Mouse (Mus musculus) forebrain, embryonic 11.5 days (tissue): ENCODE measurements around the gene Hist1h3i. TPM values are rescaled to one million over a fixed set of nuclear protein-coding genes. Genes with fewer than 3 reads are reported as not detected.
"Not testable (repeated sequence)": the region's sequence is repeated elsewhere in the genome, so short reads cannot be mapped to it uniquely, and the experiment has no call there.

Source experiments
- ATAC-seq: fragments of 200-750 bp; cut with Nextera tagmentation; replicated peaks from 2 replicates; pipeline ENCODE4 v1.8.0; 2017; ENCODE audit warnings: moderate TSS enrichment; ENCODE audit not compliant: low FRiP score
- DNase-seq: peaks from one replicate; pipeline ENCODE4 v3.0.0-alpha.2; 2017; ENCODE audit warnings: low spot score
- H3K27ac ChIP-seq: fragments of 300-500 bp; sonication (generic); 2 replicates; pipeline ENCODE4 v1.5.1; 2014; ENCODE audit warnings: low read depth, low read length
- H3K27me3 ChIP-seq: fragments of 300-500 bp; sonication (generic); 2 replicates; pipeline ENCODE4 v1.6.1; 2014; ENCODE audit warnings: mild to moderate bottlenecking, low read length, mixed read lengths; ENCODE audit not compliant: control insufficient read depth, insufficient read depth
- H3K36me3 ChIP-seq: fragments of 300-500 bp; sonication (generic); 2 replicates; pipeline ENCODE4 v1.6.1; 2014; ENCODE audit warnings: mild to moderate bottlenecking, low read length, moderate library complexity, mixed read lengths; ENCODE audit not compliant: control insufficient read depth, insufficient read depth
- H3K4me1 ChIP-seq: fragments of 300-500 bp; sonication (generic); replicated peaks from 2 replicates; pipeline ENCODE4 v1.6.1; 2014; ENCODE audit warnings: low read length, mixed read lengths; ENCODE audit not compliant: control insufficient read depth, insufficient read depth
- H3K4me2 ChIP-seq: fragments of 300-500 bp; sonication (generic); 2 replicates; pipeline ENCODE4 v1.6.1; 2014; ENCODE audit warnings: low read depth, mild to moderate bottlenecking, low read length, moderate library complexity, mixed read lengths; ENCODE audit not compliant: severe bottlenecking
- H3K4me3 ChIP-seq: fragments of 300-500 bp; sonication (generic); 2 replicates; pipeline ENCODE4 v1.5.1; 2014; ENCODE audit warnings: low read depth, low read length
- H3K9ac ChIP-seq: fragments of 300-500 bp; sonication (generic); 2 replicates; pipeline ENCODE4 v1.6.1; 2014; ENCODE audit warnings: low read length
- H3K9me3 ChIP-seq: fragments of 300-500 bp; sonication (generic); 2 replicates; pipeline ENCODE4 v1.6.1; 2016; ENCODE audit warnings: low read length, mixed read lengths; ENCODE audit not compliant: control insufficient read depth
- WGBS: fragments of 180-500 bp; shearing (Covaris S2); extraction: QIAGEN DNeasy Blood & Tissue Kit; methylation state at CpG from one replicate; pipeline ENCODE4 v1.1.7; 2014; 5-methylcytosine and 5-hydroxymethylcytosine counted together
- polyA plus RNA-seq: library from polyadenylated mRNA; unstranded; fragments of >200 nt; fragmentation: Nextera tagmentation; extraction: Ambion mirVana; gene quantifications from 2 replicates; pipeline ENCODE4 v1.2.1, GENCODE M21; 2014

Hist1h3i gene
- polyA plus RNA-seq, 1 experiment from 2014 or later, result 312 TPM

GRCm38 (mm10) chr13:21786189-21786898 lies 3.2 kb upstream of the Hist1h3i start:
- ATAC-seq (no peak), DNase-seq (peak; percentile 59)
- Histone ChIP-seq H3K9me3 (no peaks in the 10 kb centered on the region), H3K27me3 (no peaks in the 10 kb centered on the region), H3K36me3 (no peaks in the 10 kb centered on the region), H3K9ac (peak overlapping the region; percentile 56), H3K27ac (peak overlapping the region; percentile 90), H3K4me1 (peaks cover 13% of the 10 kb centered on the region; the same call in 1 of the 2 replicates), H3K4me3 (peak overlapping the region; percentile 31), H3K4me2 (peak overlapping the region; percentile 46)
- 3% methylated on average over 8 of the region's 8 CpGs for WGBS

- peak overlapping the region; percentile 92 for H3K27ac ChIP-seq
- ATAC-seq, result no peak
- H3K4me1 ChIP-seq, result peaks cover 11% of the 10 kb centered on the region; the same call in 1 of the 2 replicates
- H3K9me3 ChIP-seq, result no peaks in the 10 kb centered on the region
- 25% methylated on average over 6 of the region's 6 CpGs for WGBS
- no peaks in the 10 kb centered on the region for H3K36me3 ChIP-seq
- H3K4me3 ChIP-seq, result no peak overlapping the region
- DNase-seq, result peak; percentile 45
- peak overlapping the region; percentile 64 for H3K9ac ChIP-seq
- no peaks in the 10 kb centered on the region for H3K27me3 ChIP-seq
- peak overlapping the region; percentile 51; the same call in 1 of the 2 replicates for H3K4me2 ChIP-seq
These were observed 1.1 kb upstream of the Hist1h3i start for GRCm38 (mm10) chr13:21784311-21784710.

DNA sequence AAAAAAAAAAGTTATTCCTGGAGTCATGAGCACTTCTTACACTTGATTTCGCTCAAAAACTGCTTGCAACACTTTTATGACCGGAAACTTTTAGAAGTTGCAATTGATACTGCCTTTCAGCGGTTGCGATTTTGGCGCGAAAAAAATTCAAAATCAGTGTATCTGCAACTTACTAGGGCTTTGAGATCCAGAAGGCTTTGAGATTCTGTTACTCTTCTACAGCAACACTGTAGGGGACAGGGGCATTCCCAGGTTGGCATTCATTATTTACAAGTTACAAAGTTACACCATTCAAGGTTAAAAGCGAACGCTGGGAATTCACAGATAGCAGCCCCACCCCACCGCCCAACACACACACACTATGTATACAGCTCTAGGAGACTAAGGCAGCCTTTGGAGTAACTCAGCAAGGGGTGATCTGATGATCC lies 578 bp upstream of the Hist1h3i start:
- no peak for ATAC-seq
- H3K4me2 ChIP-seq, result peak overlapping the region; percentile 51
- no peaks in the 10 kb centered on the region for H3K9me3 ChIP-seq
- H3K36me3 ChIP-seq, result no peaks in the 10 kb centered on the region
- H3K4me1 ChIP-seq, result peaks cover 9% of the 10 kb centered on the region; the same call in 1 of the 2 replicates
- H3K27ac ChIP-seq, result peak overlapping the region; percentile 92
- no peaks in the 10 kb centered on the region for H3K27me3 ChIP-seq
- peak overlapping the region; percentile 64 for H3K9ac ChIP-seq
- peak overlapping the region; percentile 40 for H3K4me3 ChIP-seq
- WGBS, result 1% methylated on average over 9 of the region's 9 CpGs
- peak; percentile 73 for DNase-seq

DNA sequence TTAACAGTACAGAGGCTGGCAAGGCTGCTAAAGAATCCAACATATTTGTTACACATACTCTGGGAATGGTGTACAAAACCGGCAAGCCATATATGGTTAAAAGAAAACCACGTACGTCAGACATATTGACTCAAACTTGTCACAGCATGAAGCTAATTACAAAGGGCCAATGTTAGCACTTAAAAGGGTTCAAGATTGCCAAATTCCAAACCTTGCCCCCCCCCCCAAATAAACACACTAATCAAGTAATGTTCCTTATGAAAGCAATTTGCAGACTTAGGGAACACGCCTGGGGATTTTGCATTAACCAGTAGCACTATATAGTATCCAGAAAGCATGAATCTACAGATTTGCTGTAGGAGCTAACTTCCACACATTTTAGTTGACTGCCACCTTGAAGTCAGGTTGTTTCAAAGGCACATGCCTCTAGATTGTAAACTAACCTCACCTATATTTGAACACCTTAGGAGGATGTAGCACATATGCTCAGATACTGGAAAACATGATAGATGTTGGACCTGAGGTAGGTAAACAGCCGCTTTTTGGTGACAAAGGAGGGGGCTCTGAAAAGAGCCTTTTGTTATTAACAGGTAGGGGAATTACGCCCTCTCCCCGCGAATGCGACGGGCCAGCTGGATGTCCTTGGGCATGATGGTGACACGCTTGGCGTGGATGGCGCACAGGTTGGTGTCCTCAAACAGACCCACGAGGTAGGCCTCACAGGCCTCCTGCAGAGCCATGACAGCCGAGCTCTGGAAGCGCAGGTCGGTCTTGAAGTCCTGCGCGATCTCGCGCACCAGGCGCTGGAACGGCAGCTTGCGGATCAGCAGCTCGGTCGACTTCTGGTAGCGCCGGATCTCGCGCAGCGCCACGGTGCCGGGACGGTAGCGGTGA lies 562 bp downstream of the Hist1h3i start:
- DNase-seq (peak; percentile 71), ATAC-seq (peak; percentile 5; the same call in 1 of the 2 replicates)
- not testable (repeated sequence) for H3K27me3 ChIP-seq, H3K4me1 ChIP-seq, H3K9me3 ChIP-seq, H3K36me3 ChIP-seq
- Histone ChIP-seq H3K4me3 (peak overlapping the region; percentile 40), H3K4me2 (peak overlapping the region; percentile 67), H3K27ac (peak overlapping the region; percentile 96), H3K9ac (peak overlapping the region; percentile 79)
- WGBS, result under 1% methylated on average over 13 of the region's 35 CpGs

GRCm38 (mm10) chr13:21781639-21782038 lies 1.5 kb downstream of the Hist1h3i start:
- H3K4me2 ChIP-seq, result no peak overlapping the region
- H3K4me3 ChIP-seq, result no peak overlapping the region
- WGBS, result 91% methylated on average over 1 of the region's 1 CpGs
- no peak overlapping the region for H3K9ac ChIP-seq
- no peak for ATAC-seq
- peaks cover 5% of the 10 kb centered on the region; the same call in 1 of the 2 replicates for H3K4me1 ChIP-seq
- no peaks in the 10 kb centered on the region for H3K36me3 ChIP-seq
- DNase-seq, result no peak
- peak overlapping the region; percentile 68 for H3K27ac ChIP-seq
- no peaks in the 10 kb centered on the region for H3K9me3 ChIP-seq
- no peaks in the 10 kb centered on the region for H3K27me3 ChIP-seq

- WGBS, result 43% methylated on average over 6 of the region's 6 CpGs
- Histone ChIP-seq H3K9me3 (no peaks in the 10 kb centered on the region), H3K27ac (peak overlapping the region; percentile 99), H3K36me3 (no peaks in the 10 kb centered on the region), H3K4me1 (peaks cover 5% of the 10 kb centered on the region; the same call in 1 of the 2 replicates), H3K27me3 (no peaks in the 10 kb centered on the region), H3K9ac (no peak overlapping the region), H3K4me3 (no peak overlapping the region), H3K4me2 (peak overlapping the region; percentile 76)
- ATAC-seq (no peak), DNase-seq (no peak)
These were observed 2.1 kb downstream of the Hist1h3i start for GRCm38 (mm10) chr13:21781021-21781555.

DNA sequence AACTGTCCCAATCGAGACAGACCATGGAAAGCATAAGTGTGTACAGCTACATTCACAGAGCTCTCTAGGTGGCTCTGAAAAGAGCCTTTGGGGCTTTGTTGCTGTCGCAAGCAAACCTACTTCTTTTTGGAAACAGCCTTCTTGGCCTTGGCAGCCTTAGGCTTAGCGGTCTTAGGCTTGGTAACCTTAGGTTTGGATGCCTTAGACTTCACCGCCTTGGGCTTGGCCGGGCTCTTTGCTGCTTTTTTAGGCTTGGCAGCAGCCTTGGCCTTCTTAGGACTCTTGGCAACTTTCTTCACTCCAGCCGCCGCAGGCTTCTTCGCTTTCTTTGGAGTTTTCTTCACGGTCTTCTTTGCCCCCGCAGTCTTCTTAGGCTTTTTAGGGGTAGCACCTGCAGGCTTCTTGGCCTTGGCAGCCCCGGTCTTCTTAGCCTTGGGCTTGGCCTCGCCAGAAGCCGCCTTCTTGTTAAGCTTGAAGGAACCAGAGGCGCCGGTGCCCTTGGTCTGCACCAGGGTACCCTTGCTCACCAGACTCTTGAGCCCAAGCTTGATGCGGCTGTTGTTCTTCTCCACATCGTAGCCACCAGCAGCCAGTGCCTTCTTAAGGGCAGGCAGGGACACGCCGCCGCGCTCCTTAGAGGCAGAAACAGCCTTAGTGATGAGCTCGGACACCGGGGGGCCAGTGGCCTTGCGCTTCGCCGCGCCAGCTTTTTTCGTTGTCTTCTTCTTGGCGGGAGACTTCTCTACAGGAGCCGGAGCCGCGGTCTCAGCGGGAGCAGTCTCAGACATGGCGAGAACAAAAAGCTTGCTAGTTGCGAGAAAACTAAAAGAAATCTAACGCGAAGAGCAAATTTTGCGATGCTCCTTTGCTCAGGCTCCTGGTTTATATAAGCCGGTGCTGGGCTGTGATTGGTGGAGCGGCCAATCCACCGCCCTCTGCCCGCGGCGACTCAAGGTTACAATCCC lies 3.1 kb downstream of the Hist1h3i start, which contains the start of gene Hist1h1b:
Hist1h1b (minus strand) TSS at position 859 of the 965 bp plus-strand sequence.
- Histone ChIP-seq H3K36me3 (no peaks in the 10 kb centered on the region), H3K4me2 (peak within 1 kb of the TSS; percentile 76), H3K27ac (peak within 1 kb of the TSS; percentile 99), H3K27me3 (no peaks in the 10 kb centered on the region), H3K9ac (peak within 1 kb of the TSS; percentile 91), H3K4me3 (peak within 1 kb of the TSS; percentile 54), H3K4me1 (0 out of 2 replicates have a peak, but pooled peaks cover 3% of the 10 kb centered on the region), H3K9me3 (no peaks in the 10 kb centered on the region)
- under 1% methylated on average over 44 of the region's 44 CpGs for WGBS
- DNase-seq (peak; percentile 88), ATAC-seq (peak; percentile 55)
